Mouse (Mus musculus) heart, embryonic 15.5 days (tissue): ENCODE results near the gene Ccdc97. TPM values are rescaled to one million over a fixed set of nuclear protein-coding genes. Genes with fewer than 3 reads are reported as not detected.
A peak's percentile ranks its signal among the peaks of the same experiment; 100 is the strongest.

Experiments
- ATAC-seq: fragments of 200-750 bp; cut with Nextera tagmentation; replicated peaks from 2 replicates; pipeline ENCODE4 v1.8.0; 2017; ENCODE audit warnings: low read depth, moderate TSS enrichment; ENCODE audit not compliant: insufficient number of reproducible peaks, insufficient read depth, low FRiP score
- H3K27ac ChIP-seq: fragments of 300-500 bp; sonication (generic); 2 replicates; pipeline ENCODE4 v1.5.1; 2015; ENCODE audit warnings: mild to moderate bottlenecking, inconsistent platforms
- H3K27me3 ChIP-seq: fragments of 300-500 bp; sonication (generic); 2 replicates; pipeline ENCODE4 v1.6.1; 2015; ENCODE audit warnings: inconsistent platforms
- H3K36me3 ChIP-seq: fragments of 300-500 bp; sonication (generic); 2 replicates; pipeline ENCODE4 v1.6.1; 2015; ENCODE audit warnings: mild to moderate bottlenecking, inconsistent platforms
- H3K4me1 ChIP-seq: fragments of 300-500 bp; sonication (generic); replicated peaks from 2 replicates; pipeline ENCODE4 v1.6.1; 2015; ENCODE audit warnings: inconsistent platforms
- H3K4me2 ChIP-seq: fragments of 300-500 bp; sonication (generic); 2 replicates; pipeline ENCODE4 v1.6.1; 2015; ENCODE audit warnings: inconsistent platforms, mild to moderate bottlenecking, moderate library complexity
- H3K4me3 ChIP-seq: fragments of 300-500 bp; sonication (generic); 2 replicates; pipeline ENCODE4 v1.5.1; 2015; ENCODE audit warnings: mild to moderate bottlenecking, inconsistent platforms
- H3K9ac ChIP-seq: fragments of 300-500 bp; sonication (generic); 2 replicates; pipeline ENCODE4 v1.6.1; 2015; ENCODE audit warnings: mild to moderate bottlenecking, inconsistent platforms
- H3K9me3 ChIP-seq: fragments of 300-500 bp; sonication (generic); replicated peaks from 2 replicates; pipeline ENCODE4 v1.6.1; 2016; ENCODE audit warnings: inconsistent platforms
- WGBS: fragments of 180-500 bp; shearing (Covaris S2); methylation state at CpG from one replicate; pipeline ENCODE4 v1.1.7; 2015; ENCODE audit warnings: mixed read lengths; 5-methylcytosine and 5-hydroxymethylcytosine counted together
- polyA plus RNA-seq: library from polyadenylated mRNA; unstranded; fragments of >200 nt; fragmentation: Nextera tagmentation; extraction: Ambion mirVana; gene quantifications from 2 replicates; pipeline ENCODE4 v1.2.1, GENCODE M21; 2015

Gene Ccdc97
- polyA plus RNA-seq, 1 experiment from 2014 or later: 17.6 TPM

- peak overlapping the region; percentile 77 for H3K27ac ChIP-seq
- WGBS: 56% methylated on average over 10 of the region's 10 CpGs
- no peak for ATAC-seq
- H3K4me1 ChIP-seq: peaks cover 18% of the 10 kb centered on the region
- H3K4me2 ChIP-seq: peak overlapping the region; percentile 80; the same call in 1 of the 2 replicates
- no peaks in the 10 kb centered on the region for H3K27me3 ChIP-seq
- no peaks in the 10 kb centered on the region for H3K9me3 ChIP-seq
- peaks cover 51% of the 10 kb centered on the region for H3K36me3 ChIP-seq
- no peak overlapping the region for H3K9ac ChIP-seq
- no peak overlapping the region for H3K4me3 ChIP-seq
Measured at GRCm38 (mm10) chr7:25719761-25720610, 1.1 kb upstream of the Ccdc97 start.

DNA sequence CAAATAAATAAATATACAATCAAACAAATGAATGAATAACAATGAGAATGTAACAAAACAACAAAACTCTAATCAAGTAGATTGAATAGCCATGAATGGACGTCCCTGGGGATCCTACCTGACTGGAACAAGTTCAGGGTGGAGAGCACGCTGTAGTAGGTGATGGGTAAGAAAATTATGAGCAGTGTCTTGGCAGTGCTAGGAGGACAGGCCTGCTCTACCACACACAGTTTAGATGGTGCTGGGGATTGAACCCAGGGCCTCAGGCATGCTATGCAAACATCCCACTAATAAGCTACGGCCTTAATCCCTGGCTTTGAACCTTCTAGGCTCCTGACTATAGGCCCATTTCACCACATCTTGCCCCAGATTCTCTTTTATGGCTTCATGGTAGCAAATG lies 1.4 kb downstream of the Ccdc97 start:
- Histone ChIP-seq H3K4me2 (peak overlapping the region; percentile 80), H3K27me3 (no peaks in the 10 kb centered on the region), H3K36me3 (peaks cover 51% of the 10 kb centered on the region), H3K4me1 (peaks cover 21% of the 10 kb centered on the region), H3K4me3 (peak overlapping the region; percentile 60; the same call in 1 of the 2 replicates), H3K9me3 (no peaks in the 10 kb centered on the region), H3K27ac (no peak overlapping the region), H3K9ac (no peak overlapping the region)
- 90% methylated on average over 3 of the region's 3 CpGs for WGBS
- no peak for ATAC-seq

DNA sequence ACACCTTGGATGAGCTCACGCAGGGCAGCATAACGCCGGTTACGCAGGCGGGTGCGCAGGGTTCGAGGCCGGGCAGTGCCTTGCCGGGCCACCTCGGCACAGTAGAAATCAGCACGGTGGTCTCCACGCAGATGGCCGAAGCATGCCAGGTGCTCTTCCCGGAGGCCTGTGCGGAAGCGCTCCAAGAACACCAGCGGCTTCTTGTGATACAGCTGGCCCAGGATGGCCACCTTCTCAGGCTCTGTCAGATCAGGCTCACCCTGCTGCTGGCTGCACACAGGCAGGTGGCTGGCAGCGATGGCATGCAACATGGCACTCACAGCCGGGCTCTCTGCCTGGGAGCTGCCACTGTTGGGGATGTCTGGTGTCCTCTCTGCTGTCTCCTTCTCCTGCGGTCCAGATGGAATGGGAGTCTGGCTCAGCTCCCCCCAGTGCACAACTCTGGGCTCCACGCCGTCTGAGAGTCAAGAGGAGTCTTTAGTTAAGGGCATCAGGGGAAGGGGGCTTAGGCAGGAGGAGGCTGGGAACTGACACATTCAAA lies 3.1 kb downstream of the Ccdc97 start:
- Histone ChIP-seq H3K27ac (no peak overlapping the region), H3K4me2 (no peak overlapping the region), H3K4me3 (no peak overlapping the region), H3K4me1 (peaks cover 37% of the 10 kb centered on the region), H3K9me3 (no peaks in the 10 kb centered on the region), H3K27me3 (no peaks in the 10 kb centered on the region), H3K36me3 (peaks cover 41% of the 10 kb centered on the region), H3K9ac (no peak overlapping the region)
- WGBS: 93% methylated on average over 22 of the region's 22 CpGs
- ATAC-seq: no peak

GRCm38 (mm10) chr7:25714581-25714980 lies 4.3 kb downstream of the Ccdc97 start:
- Histone ChIP-seq H3K27me3 (no peaks in the 10 kb centered on the region), H3K4me3 (no peak overlapping the region), H3K36me3 (peaks cover 39% of the 10 kb centered on the region; the same call in 1 of the 2 replicates), H3K4me2 (no peak overlapping the region), H3K27ac (no peak overlapping the region), H3K4me1 (peaks cover 46% of the 10 kb centered on the region), H3K9ac (no peak overlapping the region), H3K9me3 (no peaks in the 10 kb centered on the region)
- ATAC-seq: no peak
- 93% methylated on average over 8 of the region's 8 CpGs for WGBS

- no peak overlapping the region for H3K4me3 ChIP-seq
- WGBS: 82% methylated on average over 9 of the region's 9 CpGs
- no peak overlapping the region for H3K27ac ChIP-seq
- H3K9me3 ChIP-seq: no peaks in the 10 kb centered on the region
- no peaks in the 10 kb centered on the region for H3K27me3 ChIP-seq
- no peak overlapping the region; the same call in 1 of the 2 replicates for H3K9ac ChIP-seq
- H3K4me2 ChIP-seq: no peak overlapping the region
- peaks cover 41% of the 10 kb centered on the region for H3K4me1 ChIP-seq
- peaks cover 39% of the 10 kb centered on the region; the same call in 1 of the 2 replicates for H3K36me3 ChIP-seq
- ATAC-seq: no peak
Measured at GRCm38 (mm10) chr7:25712801-25713200, 6.1 kb downstream of the Ccdc97 start.

DNA sequence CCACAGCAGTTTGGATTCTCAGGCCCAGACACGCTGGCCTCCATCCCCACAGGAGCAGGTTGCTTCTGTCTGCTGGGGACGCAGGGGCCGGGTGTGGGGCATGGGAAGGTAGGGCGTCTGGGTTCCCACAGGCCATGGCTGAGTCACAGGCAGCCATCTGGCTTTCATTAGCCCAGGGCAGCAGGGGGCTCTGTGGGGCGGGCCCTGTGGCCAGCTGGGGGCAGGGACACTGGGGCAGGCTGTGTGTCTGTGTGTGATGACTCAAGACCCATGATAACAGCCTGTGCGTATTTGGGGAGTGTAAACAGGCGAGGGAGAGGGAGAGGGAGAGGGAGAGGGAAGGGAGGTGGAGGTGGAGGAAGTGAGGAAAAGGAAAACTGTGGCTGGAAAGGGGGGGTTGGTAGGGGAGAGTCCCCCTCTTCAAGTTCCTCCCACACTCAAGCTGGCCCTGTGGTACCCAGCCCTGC lies 7.1 kb downstream of the Ccdc97 start:
- WGBS: 17% methylated on average over 7 of the region's 7 CpGs

GRCm38 (mm10) chr7:25711165-25711564 lies 7.7 kb downstream of the Ccdc97 start:
- Histone ChIP-seq H3K27me3 (no peaks in the 10 kb centered on the region), H3K36me3 (peaks cover 38% of the 10 kb centered on the region; the same call in 1 of the 2 replicates), H3K4me3 (no peak overlapping the region), H3K27ac (peak overlapping the region; percentile 69), H3K4me2 (0 out of 2 replicates have a peak overlapping the region, but pooled peaks have one; percentile 51), H3K4me1 (peaks cover 49% of the 10 kb centered on the region), H3K9ac (no peak overlapping the region), H3K9me3 (no peaks in the 10 kb centered on the region)
- no peak for ATAC-seq
- 48% methylated on average over 5 of the region's 5 CpGs for WGBS

More for the DNA sequence above, 7.1 kb downstream of the Ccdc97 start:
- H3K4me3 ChIP-seq: no peak overlapping the region
- H3K4me1 ChIP-seq: peaks cover 43% of the 10 kb centered on the region
- no peaks in the 10 kb centered on the region for H3K9me3 ChIP-seq
- peak overlapping the region; percentile 22; the same call in 1 of the 2 replicates for H3K9ac ChIP-seq
- H3K27me3 ChIP-seq: no peaks in the 10 kb centered on the region
- no peak overlapping the region for H3K4me2 ChIP-seq
- peak; percentile 50 for ATAC-seq
- H3K36me3 ChIP-seq: peaks cover 39% of the 10 kb centered on the region; the same call in 1 of the 2 replicates
- H3K27ac ChIP-seq: peak overlapping the region; percentile 69

GRCm38 (mm10) chr7:25710519-25711130 lies 8.3 kb downstream of the Ccdc97 start:
- ATAC-seq: 0 out of 2 replicates have a peak, but pooled peaks have one; percentile 9
- Histone ChIP-seq H3K4me1 (peaks cover 54% of the 10 kb centered on the region), H3K4me3 (no peak overlapping the region), H3K9ac (peak overlapping the region; percentile 25), H3K9me3 (no peaks in the 10 kb centered on the region), H3K36me3 (peaks cover 33% of the 10 kb centered on the region; the same call in 1 of the 2 replicates), H3K27me3 (no peaks in the 10 kb centered on the region), H3K27ac (peak overlapping the region; percentile 69), H3K4me2 (peak overlapping the region; percentile 51)
- WGBS: 5% methylated on average over 7 of the region's 7 CpGs

- peak; percentile 24 for ATAC-seq
Measured at GRCm38 (mm10) chr7:25709961-25710360, 8.9 kb downstream of the Ccdc97 start.

GRCm38 (mm10) chr7:25707581-25708292 lies 11.2 kb downstream of the Ccdc97 start:
- Histone ChIP-seq H3K9me3 (no peaks in the 10 kb centered on the region), H3K27me3 (no peaks in the 10 kb centered on the region), H3K4me2 (peak overlapping the region; percentile 18), H3K4me1 (peaks cover 78% of the 10 kb centered on the region), H3K27ac (peak overlapping the region; percentile 81), H3K9ac (no peak overlapping the region; the same call in 1 of the 2 replicates), H3K36me3 (peaks cover 4% of the 10 kb centered on the region; the same call in 1 of the 2 replicates), H3K4me3 (no peak overlapping the region)
- peak; percentile 47 for ATAC-seq
- 42% methylated on average over 15 of the region's 15 CpGs for WGBS

More at GRCm38 (mm10) chr7:25709961-25710360, 8.9 kb downstream of the Ccdc97 start:
- peak overlapping the region; percentile 25 for H3K9ac ChIP-seq
- peak overlapping the region; percentile 51 for H3K4me2 ChIP-seq
- H3K27me3 ChIP-seq: no peaks in the 10 kb centered on the region
- WGBS: 9% methylated on average over 12 of the region's 12 CpGs
- peaks cover 26% of the 10 kb centered on the region; the same call in 1 of the 2 replicates for H3K36me3 ChIP-seq
- no peak overlapping the region for H3K4me3 ChIP-seq
- H3K9me3 ChIP-seq: no peaks in the 10 kb centered on the region
- peaks cover 61% of the 10 kb centered on the region for H3K4me1 ChIP-seq
- peak overlapping the region; percentile 69 for H3K27ac ChIP-seq
